Mouse (Mus musculus) midbrain, postnatal 0 days (tissue): Measurements from ENCODE around the gene Ino80b. TPM values are rescaled to one million over a fixed set of nuclear protein-coding genes. Genes with fewer than 3 reads are reported as not detected.

ENCODE experiments used
- ATAC-seq: fragments of 200-750 bp; cut with Nextera tagmentation; 2 replicates; pipeline ENCODE4 v1.8.0; 2017; ENCODE audit warnings: moderate number of reproducible peaks, mild to moderate bottlenecking, moderate TSS enrichment, moderate library complexity; ENCODE audit not compliant: low FRiP score
- DNase-seq: peaks from one replicate; pipeline ENCODE4 v3.0.0-alpha.2; 2015; ENCODE audit warnings: low spot score
- H3K27ac ChIP-seq: fragments of 300-500 bp; sonication (generic); 2 replicates; pipeline ENCODE4 v1.5.1; 2014; ENCODE audit warnings: low read depth, mild to moderate bottlenecking, low read length, mixed read lengths
- H3K27me3 ChIP-seq: fragments of 300-500 bp; sonication (generic); 2 replicates; pipeline ENCODE4 v1.6.1; 2014; ENCODE audit warnings: low read length, control low read depth, mixed read lengths; ENCODE audit not compliant: insufficient read depth
- H3K36me3 ChIP-seq: fragments of 300-500 bp; sonication (generic); 2 replicates; pipeline ENCODE4 v1.6.1; 2014; ENCODE audit warnings: low read length, control low read depth, mixed read lengths; ENCODE audit not compliant: insufficient read depth
- H3K4me1 ChIP-seq: fragments of 300-500 bp; sonication (generic); 2 replicates; pipeline ENCODE4 v1.6.1; 2014; ENCODE audit warnings: mild to moderate bottlenecking, control low read depth, antibody characterized with exemption, low read length, mixed read lengths; ENCODE audit not compliant: insufficient read depth
- H3K4me2 ChIP-seq: fragments of 300-500 bp; sonication (generic); 2 replicates; pipeline ENCODE4 v1.6.1; 2014; ENCODE audit warnings: low read depth, mild to moderate bottlenecking, low read length, mixed read lengths; ENCODE audit not compliant: poor library complexity, severe bottlenecking
- H3K4me3 ChIP-seq: fragments of 300-500 bp; sonication (generic); 2 replicates; pipeline ENCODE4 v1.5.1; 2014; ENCODE audit warnings: low read depth, mild to moderate bottlenecking, low read length, moderate library complexity
- H3K9ac ChIP-seq: fragments of 300-500 bp; sonication (generic); replicated peaks from 2 replicates; pipeline ENCODE4 v1.6.1; 2014; ENCODE audit warnings: mild to moderate bottlenecking, low read length, moderate library complexity, mixed read lengths; ENCODE audit not compliant: poor library complexity, severe bottlenecking
- H3K9me3 ChIP-seq: fragments of 300-500 bp; sonication (generic); 2 replicates; pipeline ENCODE4 v1.6.1; 2016; ENCODE audit warnings: low read length, control low read depth
- CTCF ChIP-seq: IDR thresholded peaks from 2 replicates; pipeline ENCODE4 v1.5.1; 2016; ENCODE audit warnings: antibody characterized with exemption, mild to moderate bottlenecking
- WGBS: fragments of 180-500 bp; shearing (Covaris S2); extraction: QIAGEN DNeasy Blood & Tissue Kit; methylation state at CpG from one replicate; pipeline ENCODE4 v1.1.7; 2014; 5-methylcytosine and 5-hydroxymethylcytosine counted together
- polyA plus RNA-seq: library from polyadenylated mRNA; unstranded; fragments of >200 nt; fragmentation: Nextera tagmentation; extraction: Ambion mirVana; gene quantifications from 2 replicates; pipeline ENCODE4 v1.2.1, GENCODE M21; 2015
- total RNA-seq: library from RNA; depleted of rRNA; stranded (reverse); fragments of >200 nt; gene quantifications from 2 replicates; pipeline ENCODE4 v1.2.3, GENCODE M21; 2014

Ino80b gene
- total and polyA plus RNA-seq, 2 experiments from 2014 or later = 14.6 to 40.9 TPM

GRCm38 (mm10) chr6:83147280-83147679 is 22.0 kb upstream of the Ino80b start:
- Histone ChIP-seq H3K4me3 (no peak overlapping the region), H3K4me2 (no peak overlapping the region), H3K9me3 (no peaks in the 10 kb centered on the region), H3K27me3 (no peaks in the 10 kb centered on the region), H3K27ac (no peak overlapping the region), H3K36me3 (0 out of 2 replicates have a peak, but pooled peaks cover 2% of the 10 kb centered on the region), H3K9ac (no peak overlapping the region), H3K4me1 (0 out of 2 replicates have a peak, but pooled peaks cover under 1% of the 10 kb centered on the region)
- no peak for ATAC-seq
- no peak for TF ChIP-seq CTCF
- WGBS = 50% methylated on average over 5 of the region's 7 CpGs
- no peak for DNase-seq

DNA sequence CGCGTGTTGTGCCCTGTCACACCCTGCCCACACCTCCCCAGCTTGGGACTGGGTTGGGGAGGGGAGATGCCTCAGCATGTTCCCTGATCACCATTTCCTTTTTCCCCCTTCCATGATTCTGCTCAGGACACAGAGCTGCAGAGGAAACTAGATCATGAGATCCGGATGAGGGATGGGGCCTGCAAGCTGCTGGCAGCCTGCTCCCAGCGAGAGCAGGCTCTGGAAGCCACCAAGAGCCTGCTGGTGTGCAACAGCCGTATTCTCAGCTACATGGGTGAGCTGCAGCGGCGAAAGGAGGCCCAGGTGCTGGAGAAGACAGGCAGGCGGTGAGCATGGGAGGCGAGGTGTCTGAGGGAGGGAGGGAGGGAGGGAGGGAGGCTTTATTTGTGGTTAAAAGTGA is 20.6 kb upstream of the Ino80b start:
- ATAC-seq = no peak

GRCm38 (mm10) chr6:83145209-83145608 is 20.0 kb upstream of the Ino80b start:
- 0 out of 2 replicates have a peak, but pooled peaks cover 2% of the 10 kb centered on the region for H3K36me3 ChIP-seq
- WGBS = 80% methylated on average over 2 of the region's 2 CpGs
- H3K27me3 ChIP-seq = no peaks in the 10 kb centered on the region
- H3K27ac ChIP-seq = no peak overlapping the region
- no peak for DNase-seq
- ATAC-seq = no peak
- no peak overlapping the region for H3K9ac ChIP-seq
- no peak overlapping the region for H3K4me3 ChIP-seq
- no peak overlapping the region for H3K4me2 ChIP-seq
- no peaks in the 10 kb centered on the region for H3K9me3 ChIP-seq
- TF ChIP-seq CTCF = no peak
- H3K4me1 ChIP-seq = peaks cover 4% of the 10 kb centered on the region; the same call in 1 of the 2 replicates

More for the DNA sequence above, 20.6 kb upstream of the Ino80b start:
- 0 out of 2 replicates have a peak, but pooled peaks cover 2% of the 10 kb centered on the region for H3K36me3 ChIP-seq
- H3K27me3 ChIP-seq = no peaks in the 10 kb centered on the region
- peaks cover 4% of the 10 kb centered on the region; the same call in 1 of the 2 replicates for H3K4me1 ChIP-seq
- DNase-seq = no peak
- 81% methylated on average over 9 of the region's 9 CpGs for WGBS
- no peak overlapping the region for H3K9ac ChIP-seq
- TF ChIP-seq CTCF = no peak
- no peak overlapping the region for H3K4me3 ChIP-seq
- H3K4me2 ChIP-seq = no peak overlapping the region
- no peak overlapping the region for H3K27ac ChIP-seq
- no peaks in the 10 kb centered on the region for H3K9me3 ChIP-seq

DNA sequence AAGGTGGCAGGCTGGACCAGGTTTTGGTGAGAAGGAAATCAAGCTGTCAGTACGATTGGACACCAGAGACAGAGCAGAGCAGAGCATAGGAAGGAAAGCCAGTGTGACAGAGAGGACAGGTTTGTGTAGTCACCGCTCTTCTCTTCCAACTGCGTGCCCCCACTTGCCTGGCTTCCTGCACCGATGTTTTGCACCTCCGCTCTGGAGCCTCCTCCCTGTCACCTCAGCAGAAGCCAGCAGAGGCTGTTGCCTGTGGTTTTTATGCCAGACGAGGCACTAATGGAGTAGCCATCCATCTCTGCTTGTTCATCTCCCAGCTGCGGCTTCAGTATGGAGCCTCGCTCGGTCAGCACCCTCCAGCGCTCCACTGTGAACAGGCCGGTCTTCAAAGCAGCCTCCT is 17.7 kb upstream of the Ino80b start:
- H3K27ac ChIP-seq = no peak overlapping the region
- H3K4me1 ChIP-seq = peaks cover 4% of the 10 kb centered on the region; the same call in 1 of the 2 replicates
- DNase-seq (no peak), ATAC-seq (no peak)
- no peaks in the 10 kb centered on the region for H3K27me3 ChIP-seq
- no peaks in the 10 kb centered on the region for H3K9me3 ChIP-seq
- no peaks in the 10 kb centered on the region for H3K36me3 ChIP-seq
- 55% methylated on average over 11 of the region's 11 CpGs for WGBS
- peak overlapping the region; percentile 41; the same call in 1 of the 2 replicates for H3K4me3 ChIP-seq
- peak overlapping the region; percentile 72 for H3K4me2 ChIP-seq
- H3K9ac ChIP-seq = no peak overlapping the region
- TF ChIP-seq CTCF = no peak

GRCm38 (mm10) chr6:83142211-83142731 is 17.0 kb upstream of the Ino80b start:
- Histone ChIP-seq H3K27me3 (peaks cover 4% of the 10 kb centered on the region; the same call in 1 of the 2 replicates), H3K4me2 (peak overlapping the region; percentile 72), H3K9me3 (no peaks in the 10 kb centered on the region), H3K36me3 (no peaks in the 10 kb centered on the region), H3K4me3 (peak overlapping the region; percentile 41), H3K4me1 (peaks cover 4% of the 10 kb centered on the region; the same call in 1 of the 2 replicates), H3K9ac (peak overlapping the region; percentile 69), H3K27ac (peak overlapping the region; percentile 38)
- DNase-seq (no peak), ATAC-seq (peak; percentile 36)
- no peak for TF ChIP-seq CTCF
- WGBS = 4% methylated on average over 41 of the region's 41 CpGs

DNA sequence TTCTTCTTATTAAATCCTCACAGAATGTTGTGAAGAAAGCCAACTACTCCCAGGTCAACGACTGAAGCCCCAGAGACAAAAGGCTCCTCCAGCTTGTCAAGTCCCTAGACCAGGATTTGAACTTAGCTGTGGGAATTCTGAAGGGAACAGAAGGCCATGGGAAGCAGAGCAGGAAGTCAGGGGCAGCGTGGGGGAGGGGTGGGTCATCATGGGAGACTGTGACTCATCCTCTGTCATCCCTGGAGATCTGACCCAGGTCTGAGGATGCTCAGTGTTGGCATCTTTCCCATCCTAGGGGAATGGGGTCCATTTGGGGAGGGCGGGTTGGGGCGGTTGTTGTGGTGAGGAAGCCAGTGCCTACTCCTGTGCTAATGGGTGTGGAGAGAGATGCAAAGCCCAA is 16.4 kb upstream of the Ino80b start:
- DNase-seq (no peak), ATAC-seq (no peak)
- no peak for TF ChIP-seq CTCF
- Histone ChIP-seq H3K27ac (peak overlapping the region; percentile 38; the same call in 1 of the 2 replicates), H3K4me1 (peaks cover 4% of the 10 kb centered on the region; the same call in 1 of the 2 replicates), H3K27me3 (peaks cover 7% of the 10 kb centered on the region), H3K9me3 (no peaks in the 10 kb centered on the region), H3K9ac (peak overlapping the region; percentile 69; the same call in 1 of the 2 replicates), H3K4me3 (peak overlapping the region; percentile 41), H3K36me3 (no peaks in the 10 kb centered on the region), H3K4me2 (peak overlapping the region; percentile 72)
- 15% methylated on average over 4 of the region's 4 CpGs for WGBS
